In the genomic region with DNA sequence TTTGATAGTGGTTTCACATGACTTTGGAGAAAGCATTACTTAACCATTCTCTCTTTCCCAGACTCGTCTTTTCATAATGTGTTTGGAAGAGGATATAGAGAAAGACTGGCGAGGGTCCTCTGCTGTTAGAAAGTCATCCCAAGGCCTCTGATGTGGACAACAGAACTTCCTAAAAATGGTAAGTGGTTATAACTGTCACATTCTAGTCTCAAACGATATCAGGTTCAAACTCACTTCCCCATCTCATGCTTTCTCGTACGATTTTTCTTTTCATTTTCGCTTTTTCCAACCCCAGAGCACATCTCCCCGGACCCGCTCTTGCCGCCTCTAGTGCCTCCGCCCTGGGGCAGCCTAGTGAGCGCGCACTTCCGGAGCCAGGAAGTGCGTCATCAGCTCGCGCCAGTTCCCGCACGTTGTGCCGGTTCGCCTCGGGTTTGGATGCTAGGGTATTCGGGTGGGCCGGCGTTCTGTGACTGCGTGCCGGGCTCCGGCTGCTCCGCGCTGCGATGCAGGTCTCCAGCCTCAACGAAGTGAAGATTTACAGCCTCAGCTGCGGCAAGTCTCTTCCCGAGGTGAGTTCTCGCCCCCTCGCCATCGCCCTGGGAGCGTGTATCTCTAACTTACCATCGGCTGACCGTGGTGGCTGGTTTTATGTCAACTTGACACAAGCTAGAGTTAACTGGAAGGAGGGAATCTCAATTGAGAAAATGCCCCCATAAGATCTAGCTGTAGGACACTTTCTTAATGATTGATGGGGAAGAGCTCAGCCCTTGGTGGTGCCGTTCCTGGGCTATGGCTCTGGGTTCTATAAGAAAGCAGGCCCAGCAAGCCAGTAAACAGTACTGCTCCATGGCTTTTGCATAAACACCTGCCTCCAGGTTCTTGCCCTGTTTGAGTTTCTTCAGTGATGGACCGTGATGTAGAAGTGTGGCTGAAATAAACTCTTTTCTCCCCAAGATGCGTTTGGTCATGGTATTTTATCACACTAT, we compare ENCODE assay signal across 8 mouse cellular contexts. TPM values are rescaled to one million over a fixed set of nuclear protein-coding genes. Genes with fewer than 3 reads are reported as not detected.
DNase-seq lines count a peak whose midpoint lies in the region; ATAC-seq and TF ChIP-seq lines count a peak whose summit lies in the region.

A gene (plus strand): TSS at position 411 of the 989 bp plus-strand sequence.

- H3K9ac ChIP-seq in heart, embryonic 15.5 days = peak within 1 kb of the TSS; percentile 72
- peak within 1 kb of the TSS; percentile 76 for H3K9ac ChIP-seq in liver, embryonic 14.5 days (replicated peaks)
- H3K9ac ChIP-seq in neural tube, embryonic 11.5 days (ENCODE audit: low read length) = peak within 1 kb of the TSS; percentile 45
- peak within 1 kb of the TSS; percentile 76 for H3K9ac ChIP-seq in stomach, postnatal 0 days (ENCODE audit: low read length)

- peak; percentile 91; the same call in 1 of the 2 replicates for ATAC-seq in heart, embryonic 15.5 days (replicated peaks; ENCODE audit: insufficient number of reproducible peaks, insufficient read depth, low FRiP score, low read depth)
- ATAC-seq in liver, embryonic 14.5 days (ENCODE audit: insufficient read depth) = peak; percentile 96
- ATAC-seq in neural tube, embryonic 11.5 days (ENCODE audit: insufficient read depth, low FRiP score, low TSS enrichment) = peak; percentile 94
- peak; percentile 96 for ATAC-seq in stomach, postnatal 0 days (ENCODE audit: low FRiP score, low TSS enrichment)

- H3K27ac ChIP-seq in brown adipose tissue, adult 24 weeks (replicated peaks; ENCODE audit: low read depth, low read length) = peak within 1 kb of the TSS; percentile 58
- H3K27ac ChIP-seq in heart, embryonic 15.5 days = peak within 1 kb of the TSS; percentile 42
- H3K27ac ChIP-seq in liver, embryonic 14.5 days = peak within 1 kb of the TSS; percentile 11; the same call in 1 of the 2 replicates
- no peak within 1 kb of the TSS for H3K27ac ChIP-seq in neural tube, embryonic 11.5 days (ENCODE audit: low read depth, low read length)
- H3K27ac ChIP-seq in stomach, postnatal 0 days (replicated peaks) = peak within 1 kb of the TSS; percentile 53; the same call in 1 of the 2 replicates

- peak within 1 kb of the TSS; percentile 82 for H3K4me2 ChIP-seq in heart, embryonic 15.5 days
- H3K4me2 ChIP-seq in liver, embryonic 14.5 days (ENCODE audit: low read depth) = peak within 1 kb of the TSS; percentile 75
- peak within 1 kb of the TSS; percentile 78 for H3K4me2 ChIP-seq in neural tube, embryonic 11.5 days (ENCODE audit: low read depth)
- peak within 1 kb of the TSS; percentile 91 for H3K4me2 ChIP-seq in stomach, postnatal 0 days (replicated peaks; ENCODE audit: low read depth)

- 0 out of 2 replicates have a peak, but pooled peaks cover 3% of the 10 kb centered on the region for H3K4me1 ChIP-seq in brown adipose tissue, adult 24 weeks (ENCODE audit: control insufficient read depth, insufficient read depth, insufficient read length, low read length)
- peaks cover 14% of the 10 kb centered on the region for H3K4me1 ChIP-seq in heart, embryonic 15.5 days (replicated peaks)
- H3K4me1 ChIP-seq in liver, embryonic 14.5 days (replicated peaks; ENCODE audit: control insufficient read depth in 2 of 2, insufficient read depth in 2 of 2, low read length in 1 of 2) = peaks cover 11 to 12% of the 10 kb centered on the region in 2 experiments
- peaks cover 4% of the 10 kb centered on the region for H3K4me1 ChIP-seq in neural tube, embryonic 11.5 days (ENCODE audit: control insufficient read depth, insufficient read depth, low read length)
- no peaks in the 10 kb centered on the region for H3K4me1 ChIP-seq in stomach, postnatal 0 days (replicated peaks; ENCODE audit: control insufficient read depth, insufficient read depth)

- H3K4me3 ChIP-seq in brown adipose tissue, adult 24 weeks (ENCODE audit: insufficient read depth, low read depth, low read length) = peak within 1 kb of the TSS; percentile 76
- peak within 1 kb of the TSS; percentile 78 for H3K4me3 ChIP-seq in heart, embryonic 15.5 days
- peak within 1 kb of the TSS; percentile 76 to 94 for H3K4me3 ChIP-seq in liver, embryonic 14.5 days (ENCODE audit: insufficient read depth in 1 of 2, low read depth in 2 of 2, low read length in 2 of 2)
- H3K4me3 ChIP-seq in neural tube, embryonic 11.5 days (ENCODE audit: low read depth, low read length) = peak within 1 kb of the TSS; percentile 54
- peak within 1 kb of the TSS; percentile 77 for H3K4me3 ChIP-seq in stomach, postnatal 0 days (ENCODE audit: low read depth, low read length)

- H3K36me3 ChIP-seq in heart, embryonic 15.5 days = peaks cover 11% of the 10 kb centered on the region
- H3K36me3 ChIP-seq in liver, embryonic 14.5 days (replicated peaks; ENCODE audit: control insufficient read depth, insufficient read depth, low read depth) = no peaks in the 10 kb centered on the region; the same call in none of the 2 replicates
- no peaks in the 10 kb centered on the region; the same call in none of the 2 replicates for H3K36me3 ChIP-seq in neural tube, embryonic 11.5 days (ENCODE audit: control insufficient read depth, insufficient read depth, low read length)
- peaks cover 3% of the 10 kb centered on the region for H3K36me3 ChIP-seq in stomach, postnatal 0 days (ENCODE audit: control insufficient read depth, insufficient read depth, low read length)

- TF ChIP-seq CTCF in liver, embryonic 14.5 days (IDR thresholded peaks at IDR 0.05; ENCODE audit: low read depth) = no peak
- 0 out of 2 replicates have a peak, but pooled peaks have one; percentile 5 for TF ChIP-seq CTCF in stomach, postnatal 0 days (IDR thresholded peaks at IDR 0.05; ENCODE audit: low read depth)

- H3K9me3 ChIP-seq in heart, embryonic 15.5 days (replicated peaks) = no peaks in the 10 kb centered on the region
- no peaks in the 10 kb centered on the region for H3K9me3 ChIP-seq in liver, embryonic 14.5 days (ENCODE audit: control insufficient read depth, low read length)
- H3K9me3 ChIP-seq in neural tube, embryonic 11.5 days (ENCODE audit: control insufficient read depth, low read length) = no peaks in the 10 kb centered on the region
- no peaks in the 10 kb centered on the region for H3K9me3 ChIP-seq in stomach, postnatal 0 days (ENCODE audit: control insufficient read depth, low read length)

- no peaks in the 10 kb centered on the region for H3K27me3 ChIP-seq in heart, embryonic 15.5 days
- no peaks in the 10 kb centered on the region for H3K27me3 ChIP-seq in liver, embryonic 14.5 days (ENCODE audit: control insufficient read depth, insufficient read depth, low read length)
- no peaks in the 10 kb centered on the region for H3K27me3 ChIP-seq in neural tube, embryonic 11.5 days (ENCODE audit: control insufficient read depth, insufficient read depth, low read length)
- H3K27me3 ChIP-seq in stomach, postnatal 0 days (ENCODE audit: control insufficient read depth, insufficient read depth, low read length) = no peaks in the 10 kb centered on the region

- DNase-seq in CD4-positive, CD25-positive, alpha-beta regulatory T cell, adult 2 months (ENCODE audit: low read depth, low spot score) = peak; percentile 96
- peak; percentile 60 for DNase-seq in fibroblast of lung, adult 2 months (ENCODE audit: low read depth)
- DNase-seq in kidney, postnatal 25 days = peak; percentile 90 to 95
- DNase-seq in liver, embryonic 14.5 days (ENCODE audit: low read depth in 3 of 3, low spot score in 3 of 3) = peak; percentile 76 to 82 (median 78)
- peak; percentile 94 for DNase-seq in neural tube, embryonic 11.5 days (ENCODE audit: low spot score)
- DNase-seq in stomach, postnatal 0 days (ENCODE audit: low spot score) = peak; percentile 92

- WGBS in heart, embryonic 15.5 days = under 1% methylated on average over 42 of the region's 42 CpGs
- WGBS in liver, embryonic 14.5 days (ENCODE audit: insufficient replicate concordance) = under 1% methylated on average over 42 of the region's 42 CpGs
- WGBS in neural tube, embryonic 11.5 days = under 1% methylated on average over 42 of the region's 42 CpGs
- under 1% methylated on average over 42 of the region's 42 CpGs for WGBS in stomach, postnatal 0 days

- TF ChIP-seq EP300 in liver, embryonic 14.5 days (IDR thresholded peaks at IDR 0.05; ENCODE audit: low read depth) = no peak
- TF ChIP-seq EP300 in stomach, postnatal 0 days (optimal IDR thresholded peaks at IDR 0.05) = no peak

RNA-seq across cellular contexts. Expression of the gene that starts here (rescaled TPM):
- 6.0 and 6.4 TPM in 2 replicates for polyA plus RNA-seq in brown adipose tissue, adult 24 weeks (2012; ENCODE audit: insufficient read depth, insufficient read length, missing spikeins)
- 11.2 and 13.0 TPM in 2 replicates for polyA plus RNA-seq in heart, embryonic 15.5 days (2015; fragmentation: Nextera tagmentation; extraction: Ambion mirVana)
- polyA plus RNA-seq in liver, embryonic 14.5 days (2012; rRNA removed) = 4.2 and 7.4 TPM in 2 replicates
- polyA plus RNA-seq in liver, embryonic 14.5 days (2014; fragmentation: Nextera tagmentation; extraction: Ambion mirVana) = 10.0 and 11.0 TPM in 2 replicates
- polyA plus RNA-seq in neural tube, embryonic 11.5 days (2014; fragmentation: Nextera tagmentation; extraction: Ambion mirVana) = 31.8 and 33.6 TPM in 2 replicates
- polyA plus RNA-seq in stomach, postnatal 0 days (2015; fragmentation: Nextera tagmentation; extraction: Ambion mirVana) = 7.3 and 8.2 TPM in 2 replicates
